Mouse (Mus musculus): ENCODE measurements at regions not wholly inside any gene's neighbourhood (a gene's known extent, or its start where the extent isn't known, plus 50 kb on each side); places are given as distances from the start of the nearest gene placed in this dataset.
"Not testable (repeated sequence)": the region's sequence is repeated elsewhere in the genome, so short reads cannot be mapped to it uniquely, and the experiment has no call there.

- Histone ChIP-seq H3K27me3 (no peaks in the 10 kb centered on the region), H3K27ac (replicated peaks) (no peak overlapping the region), H3K4me1 (replicated peaks) (no peaks in the 10 kb centered on the region), H3K4me2 (no peak overlapping the region), H3K36me3 (0 out of 2 replicates have a peak, but pooled peaks cover 4% of the 10 kb centered on the region), H3K4me3 (no peak overlapping the region), H3K9ac (no peak overlapping the region), H3K9me3 (no peaks in the 10 kb centered on the region)
- WGBS = 65% methylated on average over 6 of the region's 6 CpGs
- ATAC-seq (ENCODE audit: low FRiP score, low read depth) = no peak
These were observed 140.8 kb upstream of the Olfr1324 start for GRCm38 (mm10) chrX:50569087-50569486.

GRCm38 (mm10) chrX:50566345-50566744 is 138.0 kb upstream of the Olfr1324 start:
- H3K36me3 ChIP-seq = 0 out of 2 replicates have a peak, but pooled peaks cover 4% of the 10 kb centered on the region
- H3K9ac ChIP-seq = no peak overlapping the region
- H3K4me3 ChIP-seq = no peak overlapping the region
- WGBS = 59% methylated on average over 5 of the region's 5 CpGs
- ATAC-seq (ENCODE audit: low FRiP score, low read depth) = peak; percentile 54; the same call in 1 of the 2 replicates
- no peaks in the 10 kb centered on the region for H3K9me3 ChIP-seq
- H3K4me1 ChIP-seq (replicated peaks) = no peaks in the 10 kb centered on the region
- H3K27me3 ChIP-seq = no peaks in the 10 kb centered on the region
- H3K27ac ChIP-seq (replicated peaks) = peak overlapping the region; percentile 62; the same call in 1 of the 2 replicates
- 0 out of 2 replicates have a peak overlapping the region, but pooled peaks have one; percentile 19 for H3K4me2 ChIP-seq

GRCm38 (mm10) chrX:50565031-50565430 is 136.7 kb upstream of the Olfr1324 start:
- not testable (repeated sequence) for H3K27me3 ChIP-seq; H3K9me3 ChIP-seq; H3K27ac ChIP-seq (replicated peaks); ATAC-seq (ENCODE audit: low FRiP score, low read depth); H3K36me3 ChIP-seq; H3K4me3 ChIP-seq; H3K9ac ChIP-seq; H3K4me1 ChIP-seq (replicated peaks); H3K4me2 ChIP-seq
- 89% methylated on average over 5 of the region's 5 CpGs for WGBS

- H3K27ac ChIP-seq (replicated peaks) = no peak overlapping the region
- no peaks in the 10 kb centered on the region for H3K4me1 ChIP-seq (replicated peaks)
- no peak for ATAC-seq (ENCODE audit: low FRiP score, low read depth)
- WGBS = 63% methylated on average over 2 of the region's 2 CpGs
- no peak overlapping the region for H3K4me2 ChIP-seq
- no peaks in the 10 kb centered on the region for H3K27me3 ChIP-seq
- H3K9ac ChIP-seq = no peak overlapping the region
- no peaks in the 10 kb centered on the region for H3K36me3 ChIP-seq
- H3K4me3 ChIP-seq = no peak overlapping the region
- H3K9me3 ChIP-seq = no peaks in the 10 kb centered on the region
These were observed 132.6 kb upstream of the Olfr1324 start for GRCm38 (mm10) chrX:50560915-50561314.

GRCm38 (mm10) chrX:50550297-50550696 is 122.0 kb upstream of the Olfr1324 start:
- ATAC-seq (ENCODE audit: low FRiP score, low read depth) = no peak
- no peak overlapping the region for H3K27ac ChIP-seq (replicated peaks)
- H3K9me3 ChIP-seq = no peaks in the 10 kb centered on the region
- peak overlapping the region; percentile 47 for H3K4me2 ChIP-seq
- no peaks in the 10 kb centered on the region for H3K36me3 ChIP-seq
- WGBS = 52% methylated on average over 10 of the region's 10 CpGs
- no peak overlapping the region for H3K9ac ChIP-seq
- no peaks in the 10 kb centered on the region for H3K27me3 ChIP-seq
- H3K4me1 ChIP-seq (replicated peaks) = no peaks in the 10 kb centered on the region
- peak overlapping the region; percentile 37 for H3K4me3 ChIP-seq

- H3K4me2 ChIP-seq = peak overlapping the region; percentile 47
- no peaks in the 10 kb centered on the region for H3K4me1 ChIP-seq (replicated peaks)
- ATAC-seq (ENCODE audit: low FRiP score, low read depth) = no peak
- no peaks in the 10 kb centered on the region for H3K36me3 ChIP-seq
- WGBS = 63% methylated on average over 3 of the region's 3 CpGs
- no peaks in the 10 kb centered on the region for H3K9me3 ChIP-seq
- H3K27me3 ChIP-seq = no peaks in the 10 kb centered on the region
- no peak overlapping the region for H3K27ac ChIP-seq (replicated peaks)
- H3K9ac ChIP-seq = no peak overlapping the region
- peak overlapping the region; percentile 37 for H3K4me3 ChIP-seq
These were observed 121.4 kb upstream of the Olfr1324 start for GRCm38 (mm10) chrX:50549713-50550112.

- H3K27ac ChIP-seq (replicated peaks); H3K27me3 ChIP-seq; H3K4me1 ChIP-seq (replicated peaks); H3K36me3 ChIP-seq; H3K9me3 ChIP-seq: not testable (repeated sequence)
- H3K4me2 ChIP-seq = peak overlapping the region; percentile 36
- peak overlapping the region; percentile 22; the same call in 1 of the 2 replicates for H3K9ac ChIP-seq
- 65% methylated on average over 4 of the region's 4 CpGs for WGBS
- H3K4me3 ChIP-seq = peak overlapping the region; percentile 43
- 0 out of 2 replicates have a peak, but pooled peaks have one; percentile 42 for ATAC-seq (ENCODE audit: low FRiP score, low read depth)
These were observed 109.5 kb upstream of the Olfr1324 start for GRCm38 (mm10) chrX:50537785-50538159.

GRCm38 (mm10) chrX:50537122-50537784 is 109.0 kb upstream of the Olfr1324 start:
- Histone ChIP-seq H3K4me2 (peak overlapping the region; percentile 36), H3K4me1 (replicated peaks) (no peaks in the 10 kb centered on the region), H3K27me3 (no peaks in the 10 kb centered on the region), H3K9me3 (no peaks in the 10 kb centered on the region), H3K9ac (peak overlapping the region; percentile 22; the same call in 1 of the 2 replicates), H3K36me3 (no peaks in the 10 kb centered on the region), H3K4me3 (peak overlapping the region; percentile 43), H3K27ac (replicated peaks) (0 out of 2 replicates have a peak overlapping the region, but pooled peaks have one; percentile 48)
- peak; percentile 72 for ATAC-seq (ENCODE audit: low FRiP score, low read depth)
- WGBS = 60% methylated on average over 19 of the region's 19 CpGs

- H3K4me2 ChIP-seq = no peak overlapping the region
- no peak overlapping the region for H3K9ac ChIP-seq
- no peaks in the 10 kb centered on the region for H3K36me3 ChIP-seq
- WGBS = 28% methylated on average over 3 of the region's 3 CpGs
- H3K27me3 ChIP-seq = no peaks in the 10 kb centered on the region
- no peak overlapping the region for H3K4me3 ChIP-seq
- ATAC-seq (ENCODE audit: low FRiP score, low read depth) = no peak
- no peaks in the 10 kb centered on the region for H3K4me1 ChIP-seq (replicated peaks)
- H3K27ac ChIP-seq (replicated peaks) = no peak overlapping the region
- no peaks in the 10 kb centered on the region for H3K9me3 ChIP-seq
These were observed 75.7 kb upstream of the Olfr1324 start for GRCm38 (mm10) chrX:50504047-50504446.

- Histone ChIP-seq H3K4me3 (no peak overlapping the region), H3K27me3 (no peaks in the 10 kb centered on the region), H3K27ac (replicated peaks) (no peak overlapping the region), H3K4me2 (no peak overlapping the region), H3K4me1 (replicated peaks) (no peaks in the 10 kb centered on the region), H3K9ac (no peak overlapping the region), H3K9me3 (no peaks in the 10 kb centered on the region), H3K36me3 (no peaks in the 10 kb centered on the region)
- no peak for ATAC-seq (ENCODE audit: low FRiP score, low read depth)
- WGBS = 50% methylated on average over 1 of the region's 1 CpGs
These were observed 72.9 kb upstream of the Olfr1324 start for GRCm38 (mm10) chrX:50501181-50501580.

GRCm38 (mm10) chrX:50490477-50490967 is 62.2 kb upstream of the Olfr1324 start:
- H3K9ac ChIP-seq; H3K27me3 ChIP-seq; H3K9me3 ChIP-seq; H3K4me3 ChIP-seq; H3K4me2 ChIP-seq; ATAC-seq (ENCODE audit: low FRiP score, low read depth); H3K27ac ChIP-seq (replicated peaks); H3K4me1 ChIP-seq (replicated peaks); H3K36me3 ChIP-seq: not testable (repeated sequence)
- WGBS = 87% methylated on average over 9 of the region's 9 CpGs

All from hindbrain, embryonic 15.5 days (tissue).